Mouse (Mus musculus) kidney, adult 2 months (tissue): ENCODE results near the gene Atxn1l. TPM values are rescaled to one million over a fixed set of nuclear protein-coding genes. Genes with fewer than 3 reads are reported as not detected.

Experiments
- DNase-seq: peaks from one replicate; pipeline ENCODE4 v3.0.0; 2021
- H3K27ac ChIP-seq: fragments of 200-500 bp; 2 replicates; pipeline ENCODE4 v1.5.1; 2012; ENCODE audit warnings: low read depth, low read length, control low read depth, inconsistent platforms; ENCODE audit not compliant: insufficient read depth
- H3K27me3 ChIP-seq: fragments of 200-500 bp; replicated peaks from 2 replicates; pipeline ENCODE4 v1.6.1; 2012; ENCODE audit warnings: mild to moderate bottlenecking, moderate library complexity, low read length, inconsistent platforms; ENCODE audit not compliant: control insufficient read depth, insufficient read depth
- H3K36me3 ChIP-seq: fragments of 200-500 bp; 2 replicates; pipeline ENCODE4 v1.6.1; 2012; ENCODE audit warnings: mild to moderate bottlenecking, moderate library complexity, low read length, inconsistent platforms; ENCODE audit not compliant: control insufficient read depth, insufficient read depth
- H3K4me1 ChIP-seq: fragments of 200-500 bp; 2 replicates; pipeline ENCODE4 v1.6.1; 2011; ENCODE audit warnings: low read length; ENCODE audit not compliant: control insufficient read depth, insufficient read depth
- H3K4me3 ChIP-seq: fragments of 200-500 bp; 2 replicates; pipeline ENCODE4 v1.5.1; 2011; ENCODE audit warnings: mild to moderate bottlenecking, low read depth, low read length, control low read depth; ENCODE audit not compliant: insufficient read depth
- CTCF ChIP-seq: fragments of 200-500 bp; conservative IDR thresholded peaks from 2 replicates; pipeline ENCODE4 v1.5.1; 2011; ENCODE audit warnings: low read depth, mild to moderate bottlenecking, control low read depth, low read length, moderate library complexity, mixed read lengths; ENCODE audit not compliant: insufficient read depth, insufficient read length
- POLR2A ChIP-seq: fragments of 200-500 bp; IDR thresholded peaks from one replicate; pipeline ENCODE4 v1.6.1; 2011; ENCODE audit warnings: low read depth, low read length, control low read depth
- WGBS: fragments of 180-500 bp; shearing (Covaris S2); methylation state at CpG from one replicate; pipeline ENCODE4 v1.1.7; 2018; 5-methylcytosine and 5-hydroxymethylcytosine counted together
- polyA plus RNA-seq: library from polyadenylated mRNA; depleted of rRNA; stranded (reverse); fragments of >200 nt; gene quantifications from 2 replicates; pipeline ENCODE4 v1.2.3, GENCODE M21; 2012; rRNA removed

The Atxn1l gene
- polyA plus RNA-seq, 1 experiment, result 17.2 TPM

- no peaks in the 10 kb centered on the region for H3K36me3 ChIP-seq
- H3K27ac ChIP-seq, result peak overlapping the region; percentile 88
- H3K4me3 ChIP-seq, result peak overlapping the region; percentile 94
- H3K4me1 ChIP-seq, result peaks cover 9% of the 10 kb centered on the region
- TF ChIP-seq POLR2A, result no peak
- no peak for TF ChIP-seq CTCF
- no peaks in the 10 kb centered on the region for H3K27me3 ChIP-seq
- DNase-seq, result no peak
- WGBS, result under 1% methylated on average over 38 of the region's 38 CpGs
Observed at GRCm38 (mm10) chr8:109692443-109693145, 44.9 kb downstream of the Atxn1l start.

- Histone ChIP-seq H3K27me3 (no peaks in the 10 kb centered on the region), H3K4me1 (peaks cover 12% of the 10 kb centered on the region), H3K4me3 (no peak overlapping the region), H3K27ac (no peak overlapping the region), H3K36me3 (no peaks in the 10 kb centered on the region)
- WGBS, result 36% methylated on average over 5 of the region's 5 CpGs
- peak; percentile 12 for DNase-seq
- TF ChIP-seq POLR2A, result no peak
- TF ChIP-seq CTCF, result peak; percentile 21; the same call in 1 of the 2 replicates
Observed at GRCm38 (mm10) chr8:109691769-109692168, 45.8 kb downstream of the Atxn1l start.

- TF ChIP-seq CTCF, result no peak
- TF ChIP-seq POLR2A, result no peak
- Histone ChIP-seq H3K27ac (no peak overlapping the region), H3K36me3 (no peaks in the 10 kb centered on the region), H3K4me3 (no peak overlapping the region), H3K4me1 (peaks cover 14% of the 10 kb centered on the region), H3K27me3 (no peaks in the 10 kb centered on the region)
- WGBS, result 84% methylated on average over 5 of the region's 5 CpGs
- DNase-seq, result no peak
Observed at GRCm38 (mm10) chr8:109687248-109687647, 50.3 kb downstream of the Atxn1l start.

- Histone ChIP-seq H3K27me3 (no peaks in the 10 kb centered on the region), H3K4me1 (peaks cover 13% of the 10 kb centered on the region), H3K36me3 (peaks cover 13% of the 10 kb centered on the region), H3K27ac (0 out of 2 replicates have a peak overlapping the region, but pooled peaks have one; percentile 10), H3K4me3 (no peak overlapping the region)
- WGBS, result 75% methylated on average over 5 of the region's 5 CpGs
- no peak for DNase-seq
- TF ChIP-seq CTCF, result no peak
- no peak for TF ChIP-seq POLR2A
Observed at GRCm38 (mm10) chr8:109682120-109682519, 55.4 kb downstream of the Atxn1l start.

GRCm38 (mm10) chr8:109681535-109681934 is 56.0 kb downstream of the Atxn1l start:
- TF ChIP-seq POLR2A (no peak), CTCF (no peak)
- DNase-seq, result peak; percentile 43
- 35% methylated on average over 3 of the region's 3 CpGs for WGBS
- Histone ChIP-seq H3K27me3 (no peaks in the 10 kb centered on the region), H3K27ac (0 out of 2 replicates have a peak overlapping the region, but pooled peaks have one; percentile 41), H3K36me3 (peaks cover 15% of the 10 kb centered on the region), H3K4me3 (no peak overlapping the region), H3K4me1 (peaks cover 13% of the 10 kb centered on the region)

Other genes with a start within 250 kb of the Atxn1l start
- 0.03 TPM in 1 of 2 replicates, not detected in the other for gene Pmfbp1, start 243.7 kb downstream of the Atxn1l start, polyA plus RNA-seq
- gene Dhx38, start 171.9 kb downstream of the Atxn1l start, polyA plus RNA-seq, result 14.6 TPM in 2 replicates
- 6.6 and 8.5 TPM in 2 replicates for gene Txnl4b, start 171.8 kb downstream of the Atxn1l start, polyA plus RNA-seq
- gene Hp, start 158.6 kb downstream of the Atxn1l start, polyA plus RNA-seq, result 34.6 and 35.0 TPM in 2 replicates
- gene Dhodh, start 129.1 kb downstream of the Atxn1l start, polyA plus RNA-seq, result 18.2 and 20.0 TPM in 2 replicates
- gene Pkd1l3, start 123.2 kb downstream of the Atxn1l start, polyA plus RNA-seq, result 0.01 and 0.11 TPM in 2 replicates
- 49.5 and 54.0 TPM in 2 replicates for gene Ist1, start 44.5 kb downstream of the Atxn1l start, polyA plus RNA-seq
- 9.6 and 10.7 TPM in 2 replicates for gene Zfp821, start 32.2 kb downstream of the Atxn1l start, polyA plus RNA-seq
- gene Ap1g1, start 40.8 kb upstream of the Atxn1l start, polyA plus RNA-seq, result 67.0 and 72.0 TPM in 2 replicates
- gene Phlpp2, start 130.8 kb upstream of the Atxn1l start, polyA plus RNA-seq, result 6.5 and 6.9 TPM in 2 replicates
- gene Marveld3, start 224.5 kb upstream of the Atxn1l start, polyA plus RNA-seq, result 10.7 and 10.8 TPM in 2 replicates